Comparison of ENCODE assay signal across 8 mouse cellular contexts in genomic region chr17:27056170-27056569, GRCm38 (mm10). TPM values are rescaled to one million over a fixed set of nuclear protein-coding genes. Genes with fewer than 3 reads are reported as not detected.
DNase-seq lines count a peak whose midpoint lies in the region; ATAC-seq and TF ChIP-seq lines count a peak whose summit lies in the region.

No protein-coding gene starts in this region.

- DNase-seq in B cell, adult 2 months: peak; percentile 66 to 73
- DNase-seq in hindbrain, embryonic 10.5 days (ENCODE audit: low spot score): peak; percentile 68
- DNase-seq in limb, embryonic 14.5 days (ENCODE audit: low spot score): peak; percentile 70
- peak; percentile 91 for DNase-seq in thymus, postnatal 0 days (ENCODE audit: low spot score)
- no peak for DNase-seq in cerebellum, adult 11-12 months

- no peak overlapping the region for H3K27ac ChIP-seq in forebrain, embryonic 12.5 days
- H3K27ac ChIP-seq in hindbrain, embryonic 10.5 days: no peak overlapping the region
- H3K27ac ChIP-seq in limb, embryonic 14.5 days (replicated peaks; ENCODE audit: low read depth, low read length): peak overlapping the region; percentile 77
- H3K27ac ChIP-seq in midbrain, embryonic 15.5 days: no peak overlapping the region

- no peak overlapping the region for H3K9ac ChIP-seq in forebrain, embryonic 12.5 days
- peak overlapping the region; percentile 68; the same call in 1 of the 2 replicates for H3K9ac ChIP-seq in limb, embryonic 14.5 days (ENCODE audit: low read depth, low read length, severe bottlenecking)
- no peak overlapping the region for H3K9ac ChIP-seq in midbrain, embryonic 15.5 days

- H3K27me3 ChIP-seq in forebrain, embryonic 12.5 days: peaks cover 71% of the 10 kb centered on the region
- H3K27me3 ChIP-seq in hindbrain, embryonic 10.5 days (ENCODE audit: insufficient read depth, poor library complexity, severe bottlenecking): peaks cover 60% of the 10 kb centered on the region
- H3K27me3 ChIP-seq in limb, embryonic 14.5 days (ENCODE audit: control insufficient read depth, insufficient read depth, low read length): no peaks in the 10 kb centered on the region
- H3K27me3 ChIP-seq in midbrain, embryonic 15.5 days (replicated peaks): peaks cover 46% of the 10 kb centered on the region

- peak overlapping the region; percentile 16; the same call in 1 of the 2 replicates for H3K4me3 ChIP-seq in forebrain, embryonic 12.5 days (replicated peaks)
- peak overlapping the region; percentile 65 for H3K4me3 ChIP-seq in hindbrain, embryonic 10.5 days
- H3K4me3 ChIP-seq in limb, embryonic 14.5 days (replicated peaks; ENCODE audit: low read length): peak overlapping the region; percentile 61
- no peak overlapping the region for H3K4me3 ChIP-seq in midbrain, embryonic 15.5 days

- H3K36me3 ChIP-seq in forebrain, embryonic 12.5 days (replicated peaks): no peaks in the 10 kb centered on the region
- no peaks in the 10 kb centered on the region for H3K36me3 ChIP-seq in hindbrain, embryonic 10.5 days
- no peaks in the 10 kb centered on the region for H3K36me3 ChIP-seq in limb, embryonic 14.5 days (ENCODE audit: control insufficient read depth, insufficient read depth, low read length)
- no peaks in the 10 kb centered on the region for H3K36me3 ChIP-seq in midbrain, embryonic 15.5 days (replicated peaks)

- WGBS in forebrain, embryonic 12.5 days: 1% methylated on average over 13 of the region's 13 CpGs
- WGBS in hindbrain, embryonic 10.5 days: 1% methylated on average over 13 of the region's 13 CpGs
- WGBS in limb, embryonic 14.5 days: 0% methylated on average over 13 of the region's 13 CpGs
- under 1% methylated on average over 13 of the region's 13 CpGs for WGBS in midbrain, embryonic 15.5 days

- ATAC-seq in activated CD4-positive, CD25-positive, alpha-beta regulatory T cell, adult 4 months: peak; percentile 62
- no peak for ATAC-seq in forebrain, embryonic 12.5 days (ENCODE audit: low FRiP score)
- ATAC-seq in limb, embryonic 14.5 days (ENCODE audit: low FRiP score, low read depth): peak; percentile 50; the same call in 1 of the 2 replicates
- no peak for ATAC-seq in midbrain, embryonic 15.5 days (replicated peaks)

- no peak for TF ChIP-seq POLR2A in limb, embryonic 14.5 days (IDR thresholded peaks at IDR 0.05; ENCODE audit: borderline replicate concordance, extremely low read depth, insufficient read depth, insufficient read length)

- peak overlapping the region; percentile 73 for H3K4me2 ChIP-seq in forebrain, embryonic 12.5 days
- H3K4me2 ChIP-seq in limb, embryonic 14.5 days (replicated peaks; ENCODE audit: low read depth, low read length, severe bottlenecking): peak overlapping the region; percentile 68
- peak overlapping the region; percentile 68; the same call in 1 of the 2 replicates for H3K4me2 ChIP-seq in midbrain, embryonic 15.5 days

- H3K9me3 ChIP-seq in forebrain, embryonic 12.5 days: no peaks in the 10 kb centered on the region
- H3K9me3 ChIP-seq in hindbrain, embryonic 10.5 days: no peaks in the 10 kb centered on the region
- no peaks in the 10 kb centered on the region for H3K9me3 ChIP-seq in limb, embryonic 14.5 days (ENCODE audit: control insufficient read depth, low read length)
- no peaks in the 10 kb centered on the region for H3K9me3 ChIP-seq in midbrain, embryonic 15.5 days

- H3K4me1 ChIP-seq in forebrain, embryonic 12.5 days: peaks cover 15% of the 10 kb centered on the region
- peaks cover 42% of the 10 kb centered on the region for H3K4me1 ChIP-seq in hindbrain, embryonic 10.5 days (replicated peaks)
- H3K4me1 ChIP-seq in limb, embryonic 14.5 days (ENCODE audit: control insufficient read depth, insufficient read depth, low read length): peaks cover 37% of the 10 kb centered on the region
- H3K4me1 ChIP-seq in midbrain, embryonic 15.5 days: peaks cover 11% of the 10 kb centered on the region

RNA-seq across cellular contexts. Expression of gene Itpr3, which starts 0.9 kb away (rescaled TPM):
- polyA plus RNA-seq in activated CD4-positive, CD25-positive, alpha-beta regulatory T cell, adult 4 months (2017; shearing (Covaris generic)): 1 to 10 TPM; 5.8 to 6.4 TPM
- polyA plus RNA-seq in forebrain, embryonic 12.5 days (2016; fragmentation: Nextera tagmentation; extraction: Ambion mirVana): 1.6 and 3.3 TPM in 2 replicates
- 1.8 and 2.0 TPM in 2 replicates for polyA plus RNA-seq in hindbrain, embryonic 10.5 days (2016; fragmentation: Nextera tagmentation; extraction: Ambion mirVana)
- polyA plus RNA-seq in limb, embryonic 14.5 days (2012; rRNA removed): 12.4 and 13.9 TPM in 2 replicates
- 5.1 and 5.6 TPM in 2 replicates for polyA plus RNA-seq in limb, embryonic 14.5 days (2014; fragmentation: Nextera tagmentation; extraction: Ambion mirVana)
- 0.78 and 0.80 TPM in 2 replicates for polyA plus RNA-seq in midbrain, embryonic 15.5 days (2015; fragmentation: Nextera tagmentation; extraction: Ambion mirVana)
- 4.5 and 4.9 TPM in 2 replicates for polyA plus RNA-seq in thymus, postnatal 0 days (2015; fragmentation: Nextera tagmentation; extraction: Ambion mirVana)

RNA-seq across cellular contexts. Expression of gene Bak1, which starts 27.4 kb away (rescaled TPM):
- 10 to 100 TPM in 1 of 2 experiments, 1 to 10 TPM in 1; 9.8 to 17.6 TPM for polyA plus RNA-seq in activated CD4-positive, CD25-positive, alpha-beta regulatory T cell, adult 4 months (2017; shearing (Covaris generic))
- polyA plus RNA-seq in forebrain, embryonic 12.5 days (2016; fragmentation: Nextera tagmentation; extraction: Ambion mirVana): 3.0 and 3.1 TPM in 2 replicates
- polyA plus RNA-seq in hindbrain, embryonic 10.5 days (2016; fragmentation: Nextera tagmentation; extraction: Ambion mirVana): 2.9 and 6.6 TPM in 2 replicates
- polyA plus RNA-seq in limb, embryonic 14.5 days (2012; rRNA removed): 48.6 and 55.3 TPM in 2 replicates
- polyA plus RNA-seq in limb, embryonic 14.5 days (2014; fragmentation: Nextera tagmentation; extraction: Ambion mirVana): 7.9 and 11.1 TPM in 2 replicates
- 3.5 and 4.2 TPM in 2 replicates for polyA plus RNA-seq in midbrain, embryonic 15.5 days (2015; fragmentation: Nextera tagmentation; extraction: Ambion mirVana)
- polyA plus RNA-seq in thymus, postnatal 0 days (2015; fragmentation: Nextera tagmentation; extraction: Ambion mirVana): 5.8 and 6.9 TPM in 2 replicates

Comparison
In these comparisons a context has a peak if more than half of its experiments do, and no peak if none do; other contexts are left out.
1. ATAC-seq: peak in activated CD4-positive, CD25-positive, alpha-beta regulatory T cell, adult 4 months (single experiment) and limb, embryonic 14.5 days (single experiment); none in forebrain, embryonic 12.5 days (single experiment) and midbrain, embryonic 15.5 days (single experiment).
2. Peak in every context shown above with its lines, with median percentiles within 50 percentile points of each other: H3K4me2 ChIP-seq.